Mouse (Mus musculus) testis, postnatal 10 days (tissue): ENCODE results near the gene Mvd.
A peak's percentile ranks its signal among the peaks of the same experiment; 100 is the strongest.

Source experiments
- DNase-seq: peaks from one replicate; pipeline ENCODE4 v3.0.0; 2021; ENCODE audit warnings: low spot score

Gene Mvd

DNA sequence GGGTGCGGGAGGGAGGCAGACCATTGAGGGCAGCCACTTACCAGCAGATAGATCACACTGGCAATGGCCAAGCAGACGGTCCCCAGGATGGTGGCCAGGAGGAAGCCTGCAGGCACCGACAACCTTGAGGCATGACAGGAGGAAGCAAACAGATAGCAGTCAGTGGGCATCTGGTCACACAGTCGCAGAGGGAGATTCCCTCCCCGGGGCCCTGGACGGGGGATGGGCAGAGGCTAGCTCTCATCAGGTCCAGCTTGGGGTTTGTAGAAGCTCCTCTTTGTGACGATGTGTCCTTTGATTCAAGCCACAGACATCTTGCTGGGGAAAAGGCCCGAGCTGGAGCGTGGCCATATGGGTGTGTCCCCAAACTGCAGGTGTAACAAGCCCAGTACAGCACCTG lies 17.1 kb downstream of the Mvd start:
- DNase-seq = no peak

DNA sequence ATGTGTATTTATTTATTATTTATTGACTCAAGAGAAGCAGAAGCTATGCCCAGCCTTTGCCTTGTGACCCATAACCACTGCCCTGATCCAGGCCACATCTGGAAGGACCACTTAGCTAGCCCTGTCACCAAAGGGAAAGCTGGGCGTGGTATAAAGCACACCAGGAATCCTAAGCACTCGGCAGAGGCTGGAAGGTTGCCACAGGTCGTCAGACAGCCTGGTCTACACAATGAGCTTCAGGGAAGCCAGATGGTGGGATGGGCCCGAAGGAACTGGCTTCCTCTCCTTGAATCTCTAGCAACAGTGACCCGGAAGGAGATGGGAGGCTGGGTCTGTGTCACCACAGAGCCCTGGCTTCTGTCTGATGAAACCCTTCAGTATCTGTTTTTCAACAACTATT lies 19.6 kb downstream of the Mvd start:
- peak; percentile 60 for DNase-seq

DNA sequence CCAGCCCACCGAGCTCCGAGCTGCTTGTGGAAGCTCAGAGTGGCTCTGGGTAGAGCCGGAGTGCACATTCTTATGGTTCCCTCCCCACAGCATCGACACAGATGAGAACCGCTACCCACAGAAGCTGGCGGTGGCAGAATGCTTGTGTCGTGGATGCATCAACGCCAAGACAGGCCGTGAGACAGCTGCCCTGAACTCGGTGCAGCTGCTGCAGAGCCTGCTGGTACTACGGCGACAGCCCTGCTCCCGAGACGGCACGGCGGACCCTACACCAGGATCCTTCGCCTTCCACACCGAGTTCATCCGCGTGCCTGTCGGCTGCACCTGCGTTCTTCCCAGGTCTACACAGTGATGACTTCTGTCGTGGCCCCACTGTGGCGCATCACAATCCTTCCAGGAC lies 20.0 kb downstream of the Mvd start:
- DNase-seq = no peak

DNA sequence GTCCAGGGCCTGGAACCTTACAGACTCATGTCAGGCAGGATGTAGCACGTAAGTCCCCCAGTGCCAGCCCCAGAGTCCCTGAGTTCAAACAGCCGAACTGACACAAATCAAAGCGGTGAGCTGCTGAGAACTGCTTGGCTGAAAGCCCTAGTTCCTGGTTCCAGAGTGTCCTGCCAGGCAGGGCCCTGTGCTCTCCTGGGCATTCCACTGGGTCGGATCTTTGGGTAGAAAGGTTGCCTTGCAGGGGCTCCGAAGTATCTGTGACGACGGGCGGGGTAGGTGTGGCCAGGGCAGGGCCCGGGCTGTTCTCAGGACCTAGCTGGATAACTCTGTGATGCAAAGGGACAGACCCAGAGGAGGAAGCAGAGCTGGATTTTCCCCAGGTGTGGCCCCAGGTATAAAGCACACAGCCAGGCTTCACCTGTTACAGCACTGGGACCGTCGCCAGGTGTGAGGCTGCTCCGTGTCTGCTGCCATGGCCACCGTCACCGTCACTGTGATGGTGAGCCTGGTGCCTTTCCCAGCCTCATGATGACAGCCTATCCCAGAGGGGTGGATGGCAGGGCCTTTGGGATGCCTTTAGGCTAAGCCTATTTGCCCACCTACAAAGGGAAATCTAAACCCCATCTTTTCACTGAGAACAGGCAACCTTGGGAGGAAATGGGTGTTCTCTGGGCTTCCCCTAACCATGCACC lies 21.7 kb downstream of the Mvd start, which contains the start of gene Il17c:
Gene Il17c (plus strand): TSS at position 645 of the 695 bp plus-strand sequence.
- DNase-seq = no peak

DNA sequence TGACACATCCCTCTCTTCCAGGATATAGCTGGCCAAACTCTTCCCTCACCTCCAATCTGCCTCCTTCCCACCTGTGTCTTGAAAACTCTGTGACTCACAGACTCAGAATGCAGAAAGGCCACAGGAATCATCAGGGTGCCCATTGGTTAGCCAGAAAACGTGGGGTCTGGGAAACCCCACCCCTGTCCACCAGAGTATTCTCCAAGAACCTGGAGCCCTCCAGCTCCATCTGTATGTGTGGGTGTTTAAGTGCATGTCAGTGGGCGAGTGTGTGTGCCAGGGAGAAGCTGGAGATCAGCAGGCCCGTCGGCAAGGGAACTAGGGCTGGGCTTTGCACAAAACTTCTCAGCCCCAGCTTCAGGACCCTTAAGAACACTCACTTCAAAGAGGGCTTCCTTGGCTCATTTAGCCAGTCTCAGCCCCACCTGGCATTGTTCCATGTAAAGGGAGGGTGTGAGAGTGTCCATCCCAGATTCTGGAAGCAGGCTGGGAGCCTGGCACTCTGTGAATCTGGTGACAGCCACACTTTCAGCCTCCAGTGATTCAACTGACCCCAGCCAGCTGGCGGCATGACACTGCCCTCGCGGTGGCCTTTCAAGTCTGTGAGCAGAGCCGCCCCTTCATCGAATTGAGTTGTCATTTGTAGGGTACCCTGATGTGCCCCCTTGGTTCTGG lies 23.2 kb downstream of the Mvd start:
- no peak for DNase-seq

DNA sequence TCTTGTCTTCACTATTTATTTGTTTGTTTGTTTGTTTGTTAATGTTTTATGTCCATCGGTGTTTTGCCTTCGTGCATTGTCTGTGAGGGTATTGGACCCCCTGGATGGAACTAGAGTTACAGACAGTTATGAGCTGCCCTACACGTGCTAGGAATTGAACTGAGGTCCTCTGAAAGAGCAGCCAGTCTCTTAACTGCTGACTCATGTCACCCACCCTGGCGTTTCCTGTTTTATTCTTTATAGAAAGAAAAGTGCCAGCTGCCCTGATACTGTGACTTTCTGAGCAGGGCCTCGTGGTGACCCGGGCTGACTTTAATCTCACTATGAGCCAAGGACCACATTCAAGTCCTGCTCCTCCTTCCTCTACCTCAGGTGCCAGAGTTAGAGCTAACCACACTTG lies 27.7 kb downstream of the Mvd start:
- no peak for DNase-seq

DNA sequence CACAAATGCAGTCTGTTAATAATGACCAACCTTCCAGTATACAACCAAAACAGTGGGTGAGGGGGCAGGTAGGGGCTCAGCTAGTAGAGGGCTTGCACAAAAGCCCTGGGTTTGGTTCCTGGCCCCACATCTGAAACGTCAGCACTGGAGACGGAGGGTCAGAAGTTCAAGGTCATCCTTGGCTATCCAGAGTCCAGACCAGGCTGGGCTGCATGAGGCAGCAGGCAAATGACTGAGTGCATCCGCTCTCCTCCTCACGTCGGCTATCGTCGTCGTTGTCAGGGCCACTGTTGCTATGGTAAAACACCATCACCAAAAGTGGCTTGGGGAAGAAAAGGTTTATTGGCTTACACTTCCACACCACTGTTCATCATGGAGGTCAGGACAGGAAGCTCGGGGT lies 28.9 kb downstream of the Mvd start:
- DNase-seq = no peak

DNA sequence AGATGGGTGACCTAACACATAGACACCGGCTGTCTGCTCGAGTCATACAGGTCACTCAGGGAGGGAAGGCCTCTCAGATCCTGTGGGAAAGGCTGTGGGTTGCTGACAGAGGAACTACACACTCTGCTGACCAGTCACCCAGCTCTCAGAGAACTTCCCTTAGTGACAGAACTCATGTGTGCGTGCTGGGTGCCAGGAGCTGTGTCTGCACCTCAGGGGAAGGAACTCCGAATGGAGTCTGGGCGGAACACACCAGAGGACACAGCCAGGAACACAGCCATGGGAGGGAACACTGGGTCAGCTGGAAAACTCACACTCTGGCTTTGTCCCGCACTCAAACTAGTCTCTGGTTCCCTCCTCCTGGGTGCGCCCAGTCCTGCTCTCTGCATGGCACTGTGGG lies 35.5 kb downstream of the Mvd start:
- DNase-seq = no peak

DNA sequence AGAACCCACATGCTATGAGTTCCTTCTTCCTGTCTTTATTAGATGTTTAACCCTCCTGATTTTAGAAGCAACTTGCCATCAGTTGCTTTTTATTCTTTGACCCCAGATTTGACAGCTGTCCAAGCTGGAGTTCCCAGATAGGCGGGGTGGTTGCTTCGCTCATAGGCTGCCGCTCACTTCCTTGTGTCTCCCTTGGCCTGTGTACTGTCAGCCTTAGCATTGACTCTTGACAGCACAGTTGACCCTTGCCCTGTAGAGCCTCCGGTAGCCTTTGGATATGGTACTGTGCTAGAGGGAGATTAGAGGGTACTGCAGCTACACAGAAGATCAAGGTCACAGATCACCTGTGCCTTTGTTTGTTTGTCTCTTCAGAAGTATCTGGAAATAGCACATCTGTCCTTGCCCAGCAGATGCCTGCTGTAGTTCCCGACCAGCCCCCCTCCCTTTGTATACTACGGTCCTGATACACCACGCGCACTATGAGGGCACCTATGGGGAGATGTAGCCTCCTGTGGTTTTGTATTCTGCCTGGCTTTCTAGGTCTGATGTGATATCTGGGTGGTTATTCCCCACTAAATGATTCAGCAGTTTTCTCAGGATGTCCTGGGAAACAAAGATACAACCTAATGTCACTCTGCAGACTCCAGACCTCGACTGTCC lies 37.9 kb downstream of the Mvd start:
- no peak for DNase-seq

DNA sequence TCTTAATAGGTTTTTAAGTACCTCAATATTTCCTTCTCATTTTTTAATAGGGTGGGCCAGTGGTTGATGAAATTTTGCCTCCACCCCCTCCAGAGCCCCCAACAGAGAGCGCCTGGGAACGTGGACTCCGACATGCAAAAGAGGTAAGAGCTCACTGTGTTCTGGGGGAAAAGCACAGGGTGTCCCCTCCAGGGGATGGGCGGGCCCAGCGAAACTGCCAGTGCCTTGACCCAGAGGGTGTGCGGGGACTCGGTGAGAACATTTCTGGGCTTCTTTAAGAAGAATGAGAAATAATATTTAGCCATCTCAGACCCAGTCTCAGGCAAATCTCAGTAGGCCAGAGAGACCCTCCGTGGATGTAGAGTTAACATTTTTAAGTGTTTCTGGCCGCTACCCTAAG lies 45.0 kb downstream of the Mvd start:
- peak; percentile 77 for DNase-seq

DNA sequence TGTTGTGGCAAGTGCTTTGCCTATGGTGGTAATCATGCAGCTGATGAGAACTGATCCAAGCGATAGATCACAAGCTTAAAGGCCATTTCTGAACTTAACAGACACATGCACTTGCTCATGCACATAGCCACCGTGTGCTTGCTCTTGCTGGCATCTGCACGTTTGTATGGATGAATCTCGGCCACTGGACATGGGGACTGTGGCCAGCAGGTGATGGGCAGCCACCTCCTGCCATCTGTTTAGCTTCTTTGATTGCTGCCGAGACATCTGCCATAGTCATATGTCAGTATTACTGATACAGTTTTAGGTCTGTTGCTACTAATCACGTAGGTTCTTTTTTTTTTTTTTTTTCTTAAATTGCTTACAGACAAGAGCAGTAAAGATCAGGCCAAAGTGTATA lies 47.9 kb downstream of the Mvd start:
- DNase-seq = no peak

DNA sequence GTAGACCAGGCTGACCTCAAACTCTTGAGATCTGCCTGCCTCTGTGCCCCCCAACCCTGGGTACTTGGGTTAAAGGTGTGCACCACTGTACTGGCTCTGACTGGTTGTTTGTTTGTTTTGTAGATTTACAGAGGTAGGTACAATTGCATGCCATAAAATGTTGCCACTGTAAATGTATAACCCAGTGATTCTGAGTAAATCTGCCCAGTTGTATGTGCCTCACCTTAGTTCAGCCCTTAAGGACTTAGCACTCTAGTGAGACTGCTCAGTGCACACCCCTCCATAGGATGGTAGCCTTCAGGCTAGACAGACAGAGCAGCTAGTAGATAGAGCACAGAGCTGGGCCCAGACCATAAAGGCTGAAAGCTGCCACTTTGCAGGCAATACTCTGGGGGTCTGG lies 49.5 kb downstream of the Mvd start:
- no peak for DNase-seq

DNA sequence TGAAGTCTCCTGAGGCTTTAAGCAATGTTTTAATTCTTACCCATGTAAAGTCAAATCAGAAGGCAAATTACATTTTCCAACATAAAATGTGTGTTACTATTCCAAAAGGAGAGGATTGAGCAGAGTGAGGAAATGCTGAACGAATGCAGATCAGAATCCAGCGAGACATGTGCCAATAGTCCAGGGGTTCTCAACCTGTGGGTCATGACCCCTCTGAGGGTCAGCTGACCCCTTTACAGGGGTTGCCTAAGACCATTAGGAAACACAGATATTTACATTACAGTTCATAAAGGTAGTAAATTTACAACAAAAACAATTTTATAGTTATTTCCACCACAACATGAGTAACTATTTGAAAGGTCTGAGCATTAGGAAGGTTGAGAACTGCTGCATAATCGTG lies 52.5 kb downstream of the Mvd start:
- DNase-seq = no peak

DNA sequence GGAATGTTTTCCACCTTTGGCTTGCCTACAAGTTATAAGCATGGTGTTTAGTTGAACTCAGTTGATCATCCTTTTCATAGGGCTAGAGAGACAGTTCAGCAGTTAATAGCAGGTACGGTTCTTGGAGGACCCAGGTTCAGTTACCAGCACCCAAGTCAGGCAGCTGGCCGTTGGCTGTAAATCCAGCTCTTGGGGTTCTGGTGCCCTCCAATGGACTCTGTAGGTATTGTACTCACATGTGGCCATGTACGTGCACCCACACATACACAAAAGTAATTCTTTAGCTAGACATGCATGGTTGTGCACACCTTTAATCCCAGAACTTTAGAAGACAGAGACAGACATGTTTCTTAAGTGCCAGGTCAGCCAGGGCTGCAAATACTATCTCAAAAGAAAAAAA lies 53.9 kb downstream of the Mvd start:
- no peak for DNase-seq
